Mouse (Mus musculus) C2C12 (cell line): Measurements from ENCODE around the gene Dlx5. TPM values are rescaled to one million over a fixed set of nuclear protein-coding genes. Genes with fewer than 3 reads are reported as not detected.

Source experiments
- H3K27me3 ChIP-seq: one replicate; pipeline ENCODE4 v1.6.1; 2011; ENCODE audit not compliant: control insufficient read depth, insufficient read depth, insufficient read length
- H3K36me3 ChIP-seq: one replicate; pipeline ENCODE4 v1.6.1; 2011; ENCODE audit not compliant: control insufficient read depth, insufficient read depth
- H3K4me3 ChIP-seq: one replicate; pipeline ENCODE4 v1.5.1; 2011; ENCODE audit warnings: mild to moderate bottlenecking, control low read depth; ENCODE audit not compliant: poor library complexity, insufficient read depth, severe bottlenecking
- H3K79me2 ChIP-seq: one replicate; pipeline ENCODE4 v1.6.1; 2011; ENCODE audit not compliant: control insufficient read depth, insufficient read depth
- H3K79me3 ChIP-seq: one replicate; pipeline ENCODE4 v1.6.1; 2011; ENCODE audit warnings: low read depth, control low read depth
- H3ac ChIP-seq: one replicate; pipeline ENCODE3; 2011; ENCODE audit warnings: low read depth; ENCODE audit not compliant: control insufficient read depth, insufficient read length
- CEBPB ChIP-seq: IDR thresholded peaks from one replicate; pipeline ENCODE4 v1.6.1; 2011; ENCODE audit warnings: low read depth, mild to moderate bottlenecking, control low read depth, moderate library complexity
- CTCF ChIP-seq: IDR thresholded peaks from one replicate; pipeline ENCODE4 v1.5.1; 2011; ENCODE audit not compliant: control insufficient read depth, insufficient read depth, insufficient read length
- FOSL1 ChIP-seq: IDR thresholded peaks from one replicate; pipeline ENCODE4 v1.8.0; 2011; ENCODE audit warnings: mild to moderate bottlenecking, low read length; ENCODE audit not compliant: poor library complexity, insufficient read depth, severe bottlenecking
- MAX ChIP-seq: IDR thresholded peaks from one replicate; pipeline ENCODE4 v1.6.1; 2011; ENCODE audit warnings: mild to moderate bottlenecking, control low read depth
- MYOD1 ChIP-seq: IDR thresholded peaks from one replicate; pipeline ENCODE4 v1.6.1; 2011; ENCODE audit warnings: low read depth; ENCODE audit not compliant: control insufficient read depth, insufficient read length
- MYOG ChIP-seq: IDR thresholded peaks from one replicate; pipeline ENCODE4 v1.6.1; 2011; ENCODE audit not compliant: control insufficient read depth, insufficient read length; ENCODE audit errors: extremely low read depth
- USF1 ChIP-seq: IDR thresholded peaks from one replicate; pipeline ENCODE4 v1.6.1; 2011; ENCODE audit warnings: low read depth, mild to moderate bottlenecking, control low read depth, moderate library complexity
- polyA plus RNA-seq: library from polyadenylated mRNA; unstranded; fragments of >200 nt; fragmentation: generic; extraction: Trizol; gene quantifications from one replicate; pipeline ENCODE4 v1.2.1, GENCODE M21; 2012; ENCODE audit warnings: missing spikeins

The Dlx5 gene
- polyA plus RNA-seq, 1 experiment = not detected

DNA sequence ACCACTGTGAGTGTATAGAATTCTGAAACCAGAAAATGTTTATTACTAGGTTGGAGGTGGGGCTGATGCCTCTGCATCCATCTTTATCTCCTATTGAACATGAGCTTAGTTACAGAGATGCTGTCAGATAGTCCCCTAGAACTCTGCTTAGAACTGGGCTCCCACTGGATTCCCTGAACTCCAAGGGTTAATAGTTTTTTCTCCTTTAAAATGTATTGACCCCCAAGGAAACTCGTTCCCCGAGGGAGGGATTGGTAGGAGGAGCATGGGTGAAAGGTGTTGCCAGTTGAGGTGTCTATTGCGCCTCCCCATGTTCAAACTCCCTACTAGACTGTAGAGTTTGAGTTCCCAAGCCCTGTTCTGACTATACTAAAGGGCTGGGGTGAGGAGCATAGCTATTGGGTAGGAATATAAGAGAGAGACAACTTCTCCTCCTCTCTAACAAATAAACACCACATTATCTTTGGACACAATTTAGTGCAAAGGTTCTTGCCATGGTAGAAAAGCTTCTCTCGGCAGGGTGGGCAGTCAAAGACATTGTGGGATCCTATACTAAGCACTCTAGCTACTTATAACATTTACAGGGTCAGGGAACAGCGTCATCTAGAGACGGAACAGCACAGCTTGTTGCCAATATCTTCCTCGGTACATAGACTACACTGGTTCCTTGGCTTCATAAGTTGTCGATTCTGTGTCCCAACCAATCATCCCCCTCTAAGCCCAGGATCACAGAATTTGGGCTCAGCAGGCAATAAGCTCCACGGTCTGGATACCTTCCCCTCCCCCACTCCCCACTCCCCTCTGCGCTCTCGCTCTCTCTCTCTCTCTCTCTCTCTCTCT is 11.7 kb downstream of the Dlx5 start:
- Histone ChIP-seq H3K36me3 (no peaks in the 10 kb centered on the region), H3ac (no peak overlapping the region), H3K79me3 (no peaks in the 10 kb centered on the region), H3K27me3 (peaks cover 27% of the 10 kb centered on the region), H3K4me3 (no peak overlapping the region), H3K79me2 (no peaks in the 10 kb centered on the region)
- TF ChIP-seq MYOG (no peak), USF1 (no peak), CEBPB (no peak), MAX (no peak), FOSL1 (no peak), CTCF (no peak), MYOD1 (no peak)

DNA sequence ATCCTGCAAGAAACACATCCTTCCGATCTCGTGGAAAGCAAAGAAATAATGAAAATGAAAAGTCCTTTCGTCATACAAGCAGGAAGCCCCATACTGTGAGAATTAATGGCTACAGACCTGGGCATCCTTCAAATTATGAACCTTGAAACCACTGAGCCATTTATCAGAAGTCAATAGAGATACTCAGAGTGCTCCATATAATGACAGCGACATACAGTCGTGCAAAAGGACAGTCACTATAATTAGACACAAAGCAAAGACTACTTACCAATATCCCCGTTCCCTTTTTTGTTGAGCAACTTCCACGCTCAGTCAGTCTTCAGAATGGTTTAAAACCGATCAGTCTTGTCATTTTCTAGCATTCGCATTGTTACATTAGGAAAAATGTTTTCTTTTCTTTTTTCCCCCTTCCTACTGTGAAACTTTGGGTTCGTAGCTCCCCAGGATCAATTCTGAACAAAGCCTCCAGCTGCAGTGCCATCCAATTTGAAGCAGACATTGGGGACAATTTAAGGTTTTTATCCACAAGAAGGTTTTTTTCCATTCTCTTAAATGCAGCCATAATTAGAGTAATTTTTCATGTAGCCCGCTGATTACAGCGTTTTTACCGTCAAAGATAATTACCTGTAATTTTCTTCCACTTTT is 12.7 kb downstream of the Dlx5 start:
- Histone ChIP-seq H3K79me3 (no peaks in the 10 kb centered on the region), H3K4me3 (no peak overlapping the region), H3K36me3 (no peaks in the 10 kb centered on the region), H3K27me3 (peaks cover 27% of the 10 kb centered on the region), H3K79me2 (no peaks in the 10 kb centered on the region), H3ac (no peak overlapping the region)
- TF ChIP-seq USF1 = no peak
- TF ChIP-seq MYOD1 = no peak
- no peak for TF ChIP-seq CEBPB
- TF ChIP-seq MAX = no peak
- TF ChIP-seq CTCF = no peak
- TF ChIP-seq FOSL1 = no peak
- TF ChIP-seq MYOG = no peak

DNA sequence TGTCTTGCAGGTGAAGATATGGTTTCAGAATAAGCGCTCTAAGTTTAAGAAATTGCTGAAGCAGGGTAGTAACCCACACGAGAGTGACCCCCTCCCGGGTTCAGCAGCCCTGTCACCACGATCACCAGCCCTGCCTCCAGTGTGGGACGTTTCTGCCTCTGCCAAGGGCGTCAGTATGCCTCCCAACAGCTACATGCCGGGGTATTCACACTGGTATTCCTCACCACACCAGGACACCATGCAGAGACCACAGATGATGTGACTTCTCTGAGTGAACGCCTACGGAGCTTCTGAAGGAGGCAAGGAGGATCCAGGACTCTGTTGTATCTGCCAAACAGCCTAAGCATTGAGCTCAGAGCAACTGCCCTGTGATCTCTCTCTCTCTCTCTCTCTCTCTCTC is 14.9 kb downstream of the Dlx5 start:
- no peak for TF ChIP-seq CTCF
- TF ChIP-seq USF1 = no peak
- no peak for TF ChIP-seq MYOD1
- TF ChIP-seq CEBPB = no peak
- TF ChIP-seq FOSL1 = no peak
- TF ChIP-seq MYOG = no peak
- no peak for TF ChIP-seq MAX
- no peak overlapping the region for H3ac ChIP-seq
- no peaks in the 10 kb centered on the region for H3K36me3 ChIP-seq
- H3K27me3 ChIP-seq = peaks cover 34% of the 10 kb centered on the region
- no peaks in the 10 kb centered on the region for H3K79me3 ChIP-seq
- no peaks in the 10 kb centered on the region for H3K79me2 ChIP-seq
- no peak overlapping the region for H3K4me3 ChIP-seq

DNA sequence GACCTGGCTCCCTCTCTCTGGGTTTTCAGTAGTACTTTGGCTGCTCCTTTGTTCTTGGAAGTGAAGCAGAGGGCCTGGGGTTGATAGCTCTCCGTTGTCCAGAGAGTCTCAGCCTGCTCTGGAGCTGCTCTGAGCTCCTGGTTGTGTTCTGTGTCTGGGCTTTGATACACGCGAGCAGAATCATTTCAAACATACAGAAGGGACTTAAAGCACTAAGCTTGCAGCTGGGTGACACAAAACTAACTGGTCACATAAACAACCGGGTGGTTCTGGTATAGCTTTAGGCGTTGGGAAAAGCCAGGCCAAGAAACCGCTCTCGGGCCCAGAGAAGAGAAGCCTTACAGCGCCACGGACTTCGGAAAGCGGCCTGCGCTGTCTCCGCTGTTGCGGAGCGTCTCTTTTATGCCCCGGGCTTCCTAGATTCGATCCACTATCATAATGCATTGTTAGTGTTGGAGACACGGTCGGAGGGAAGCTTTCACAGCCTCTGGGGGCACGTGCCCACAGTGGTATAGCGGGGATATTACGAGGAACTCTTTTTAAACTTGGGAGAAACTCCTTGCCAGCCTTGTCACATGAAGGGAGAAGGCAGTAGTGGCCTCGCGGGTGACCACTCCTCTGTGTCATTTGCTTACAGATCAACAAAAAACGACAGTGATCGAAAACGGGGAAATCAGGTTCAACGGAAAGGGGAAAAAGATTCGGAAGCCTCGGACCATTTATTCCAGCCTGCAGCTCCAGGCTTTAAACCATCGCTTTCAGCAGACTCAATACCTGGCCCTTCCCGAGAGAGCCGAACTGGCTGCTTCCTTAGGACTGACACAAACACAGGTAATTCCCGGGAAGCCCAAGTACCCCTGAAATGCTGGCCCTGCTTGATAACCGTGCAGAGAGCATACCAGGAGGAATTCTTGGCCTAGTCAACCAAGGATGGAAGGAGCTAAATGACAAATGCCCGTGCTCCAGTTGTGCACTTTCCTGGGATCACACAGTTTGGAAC is 17.1 kb downstream of the Dlx5 start:
- Histone ChIP-seq H3K79me2 (no peaks in the 10 kb centered on the region), H3ac (no peak overlapping the region), H3K36me3 (no peaks in the 10 kb centered on the region), H3K79me3 (no peaks in the 10 kb centered on the region), H3K27me3 (peaks cover 53% of the 10 kb centered on the region), H3K4me3 (no peak overlapping the region)
- TF ChIP-seq FOSL1 (no peak), MYOG (no peak), MAX (no peak), CEBPB (no peak), CTCF (no peak), MYOD1 (no peak), USF1 (no peak)

DNA sequence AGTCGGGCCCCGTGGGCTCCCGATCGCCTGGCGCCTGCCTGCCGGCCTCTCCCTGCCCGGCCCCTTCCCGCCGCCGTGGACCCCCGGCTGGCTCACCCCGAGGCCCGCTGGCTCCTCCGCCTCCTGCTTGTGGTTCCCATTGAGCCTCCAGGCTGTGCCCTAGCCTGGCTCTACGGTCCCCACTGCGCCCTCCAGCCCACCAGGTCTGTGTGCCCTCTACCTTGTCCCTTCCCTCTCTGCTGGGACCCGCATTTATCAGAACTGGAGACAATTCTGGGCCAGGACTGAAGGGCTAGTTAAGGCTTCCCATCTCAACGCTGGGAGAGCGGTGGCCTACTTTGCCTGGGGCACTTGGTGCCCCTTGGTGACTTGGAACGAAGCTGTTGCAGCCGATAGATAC is 17.9 kb downstream of the Dlx5 start:
- H3ac ChIP-seq = no peak overlapping the region
- no peak overlapping the region for H3K4me3 ChIP-seq
- H3K79me3 ChIP-seq = no peaks in the 10 kb centered on the region
- H3K36me3 ChIP-seq = no peaks in the 10 kb centered on the region
- peaks cover 54% of the 10 kb centered on the region for H3K27me3 ChIP-seq
- H3K79me2 ChIP-seq = no peaks in the 10 kb centered on the region
- TF ChIP-seq FOSL1 (no peak), MYOD1 (no peak), MYOG (no peak), MAX (no peak), USF1 (no peak), CTCF (no peak), CEBPB (no peak)
